Mouse (Mus musculus): ENCODE measurements at regions not wholly inside any gene's neighbourhood (a gene's known extent, or its start where the extent isn't known, plus 50 kb on each side); places are given as distances from the start of the nearest gene placed in this dataset.
A peak's percentile ranks its signal among the peaks of the same experiment; 100 is the strongest.

- Histone ChIP-seq H3K4me2 (ENCODE audit: low read length) (no peak overlapping the region), H3K27ac (ENCODE audit: low read length) (no peak overlapping the region), H3K9ac (replicated peaks; ENCODE audit: low read depth, low read length) (no peak overlapping the region), H3K27me3 (replicated peaks; ENCODE audit: control insufficient read depth, insufficient read depth, low read length) (no peaks in the 10 kb centered on the region), H3K4me1 (replicated peaks; ENCODE audit: control insufficient read depth, insufficient read depth, low read length) (peaks cover 6% of the 10 kb centered on the region; the same call in 1 of the 2 replicates), H3K36me3 (ENCODE audit: control insufficient read depth, insufficient read depth) (no peaks in the 10 kb centered on the region), H3K4me3 (replicated peaks; ENCODE audit: low read length) (no peak overlapping the region), H3K9me3 (ENCODE audit: control insufficient read depth, low read length) (no peaks in the 10 kb centered on the region)
- ATAC-seq = no peak
- WGBS = 94% methylated on average over 3 of the region's 3 CpGs
Measured at GRCm38 (mm10) chr8:41717002-41717401, 300.1 kb upstream of the Frg1 start.

GRCm38 (mm10) chr8:41713634-41714330 is 296.9 kb upstream of the Frg1 start:
- ATAC-seq = peak; percentile 82
- H3K4me1 ChIP-seq (replicated peaks; ENCODE audit: control insufficient read depth, insufficient read depth, low read length) = peaks cover 6% of the 10 kb centered on the region; the same call in 1 of the 2 replicates
- H3K27ac ChIP-seq (ENCODE audit: low read length) = no peak overlapping the region
- H3K9ac ChIP-seq (replicated peaks; ENCODE audit: low read depth, low read length) = no peak overlapping the region
- H3K36me3 ChIP-seq (ENCODE audit: control insufficient read depth, insufficient read depth) = no peaks in the 10 kb centered on the region
- no peaks in the 10 kb centered on the region for H3K9me3 ChIP-seq (ENCODE audit: control insufficient read depth, low read length)
- no peaks in the 10 kb centered on the region for H3K27me3 ChIP-seq (replicated peaks; ENCODE audit: control insufficient read depth, insufficient read depth, low read length)
- H3K4me3 ChIP-seq (replicated peaks; ENCODE audit: low read length) = no peak overlapping the region
- WGBS = 18% methylated on average over 4 of the region's 4 CpGs
- no peak overlapping the region for H3K4me2 ChIP-seq (ENCODE audit: low read length)

- Histone ChIP-seq H3K4me3 (replicated peaks; ENCODE audit: low read length) (no peak overlapping the region), H3K4me2 (ENCODE audit: low read length) (no peak overlapping the region), H3K9me3 (ENCODE audit: control insufficient read depth, low read length) (no peaks in the 10 kb centered on the region), H3K27me3 (replicated peaks; ENCODE audit: control insufficient read depth, insufficient read depth, low read length) (no peaks in the 10 kb centered on the region), H3K27ac (ENCODE audit: low read length) (no peak overlapping the region), H3K4me1 (replicated peaks; ENCODE audit: control insufficient read depth, insufficient read depth, low read length) (no peaks in the 10 kb centered on the region), H3K9ac (replicated peaks; ENCODE audit: low read depth, low read length) (no peak overlapping the region), H3K36me3 (ENCODE audit: control insufficient read depth, insufficient read depth) (no peaks in the 10 kb centered on the region)
- 38% methylated on average over 9 of the region's 9 CpGs for WGBS
- ATAC-seq = no peak
Measured at GRCm38 (mm10) chr8:41703927-41704924, 287.4 kb upstream of the Frg1 start.
